Mouse (Mus musculus) stomach, postnatal 0 days (tissue): ENCODE measurements around the gene Rnasek. TPM values are rescaled to one million over a fixed set of nuclear protein-coding genes. Genes with fewer than 3 reads are reported as not detected.
A peak's percentile ranks its signal among the peaks of the same experiment; 100 is the strongest.

Source experiments
- ATAC-seq: fragments of 200-750 bp; cut with Nextera tagmentation; 2 replicates; pipeline ENCODE4 v1.8.0; 2017; ENCODE audit not compliant: low FRiP score, low TSS enrichment
- DNase-seq: peaks from one replicate; pipeline ENCODE4 v3.0.0-alpha.2; 2016; ENCODE audit warnings: low spot score
- H3K27ac ChIP-seq: fragments of 300-500 bp; sonication (generic); replicated peaks from 2 replicates; pipeline ENCODE4 v1.5.1; 2014; ENCODE audit warnings: mild to moderate bottlenecking, control low read depth
- H3K27me3 ChIP-seq: fragments of 300-500 bp; sonication (generic); 2 replicates; pipeline ENCODE4 v1.6.1; 2014; ENCODE audit warnings: low read length; ENCODE audit not compliant: control insufficient read depth, insufficient read depth
- H3K36me3 ChIP-seq: fragments of 300-500 bp; sonication (generic); 2 replicates; pipeline ENCODE4 v1.6.1; 2014; ENCODE audit warnings: low read length, mixed read lengths; ENCODE audit not compliant: control insufficient read depth, insufficient read depth
- H3K4me1 ChIP-seq: fragments of 300-500 bp; sonication (generic); replicated peaks from 2 replicates; pipeline ENCODE4 v1.6.1; 2014; ENCODE audit warnings: antibody characterized with exemption; ENCODE audit not compliant: control insufficient read depth, insufficient read depth
- H3K4me2 ChIP-seq: fragments of 300-500 bp; sonication (generic); replicated peaks from 2 replicates; pipeline ENCODE4 v1.6.1; 2014; ENCODE audit warnings: low read depth, mild to moderate bottlenecking, control low read depth, moderate library complexity
- H3K4me3 ChIP-seq: fragments of 300-500 bp; sonication (generic); 2 replicates; pipeline ENCODE4 v1.5.1; 2014; ENCODE audit warnings: low read depth, low read length, control low read depth
- H3K9ac ChIP-seq: fragments of 300-500 bp; sonication (generic); 2 replicates; pipeline ENCODE4 v1.6.1; 2014; ENCODE audit warnings: mild to moderate bottlenecking, low read length, control low read depth, mixed read lengths
- H3K9me3 ChIP-seq: fragments of 300-500 bp; sonication (generic); 2 replicates; pipeline ENCODE4 v1.6.1; 2016; ENCODE audit warnings: low read length; ENCODE audit not compliant: control insufficient read depth
- CTCF ChIP-seq: IDR thresholded peaks from 2 replicates; pipeline ENCODE4 v1.5.1; 2016; ENCODE audit warnings: antibody characterized with exemption, low read depth, mild to moderate bottlenecking, moderate library complexity
- EP300 ChIP-seq: optimal IDR thresholded peaks from 2 replicates; pipeline ENCODE3; 2016; ENCODE audit warnings: antibody characterized with exemption
- WGBS: fragments of 180-500 bp; shearing (Covaris S2); extraction: QIAGEN DNeasy Blood & Tissue Kit; methylation state at CpG from one replicate; pipeline ENCODE4 v1.1.7; 2014; 5-methylcytosine and 5-hydroxymethylcytosine counted together
- polyA plus RNA-seq: library from polyadenylated mRNA; unstranded; fragments of >200 nt; fragmentation: Nextera tagmentation; extraction: Ambion mirVana; gene quantifications from 2 replicates; pipeline ENCODE4 v1.2.1, GENCODE M21; 2015

Rnasek gene
- polyA plus RNA-seq, 1 experiment from 2014 or later = 326 TPM

DNA sequence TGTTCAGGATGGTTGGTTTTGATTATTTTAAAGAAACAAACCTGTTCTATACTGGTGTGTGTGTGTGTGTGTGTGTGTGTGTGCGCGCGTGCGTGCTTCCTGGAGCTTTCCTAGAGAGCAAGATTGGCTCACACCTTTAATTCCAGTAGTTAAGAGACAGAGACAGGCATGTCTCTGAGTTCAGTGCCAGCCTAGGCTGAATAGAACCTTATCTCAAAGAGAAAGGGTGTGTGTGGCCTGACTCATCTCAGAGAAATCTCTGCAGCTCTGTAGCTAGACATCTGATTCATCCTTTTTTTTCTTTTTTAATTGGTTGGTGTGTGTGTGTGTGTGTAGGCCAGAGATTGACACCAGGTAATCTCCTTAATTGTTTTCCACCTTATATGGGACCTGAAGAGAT, 19.4 kb upstream of the Rnasek start:
- Histone ChIP-seq H3K9me3 (no peaks in the 10 kb centered on the region), H3K9ac (no peak overlapping the region)
- TF ChIP-seq EP300 (no peak), CTCF (no peak)

DNA sequence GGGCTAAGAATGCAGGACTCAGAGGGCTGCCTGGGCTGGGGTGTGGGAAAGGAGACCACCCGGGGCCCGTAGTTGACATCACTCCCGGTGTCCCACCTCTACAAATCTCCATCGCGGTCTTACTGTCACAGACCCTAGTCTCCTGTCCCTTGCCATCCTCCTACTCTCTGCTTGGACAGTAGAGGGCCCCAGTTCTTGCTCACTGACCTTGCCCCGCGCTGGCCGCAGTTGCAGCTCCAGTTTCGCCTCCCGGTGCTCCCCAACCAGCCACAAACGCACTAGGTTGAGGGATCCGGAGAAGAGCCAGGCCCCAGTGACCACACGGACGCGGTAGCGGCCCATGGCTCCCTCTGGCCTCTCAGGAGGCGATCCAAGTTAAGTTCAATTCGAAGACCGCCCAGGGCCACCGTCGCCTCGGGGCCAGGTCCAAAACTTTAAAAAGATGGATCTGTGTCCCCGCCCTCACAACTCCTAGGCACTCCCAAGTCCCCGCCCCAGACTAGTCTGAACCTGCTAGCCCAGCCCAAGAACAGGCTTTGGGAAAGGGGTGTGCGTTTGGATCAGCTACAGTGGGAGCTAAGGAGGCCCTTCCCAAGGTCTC, 15.4 kb upstream of the Rnasek start, which contains the start of gene Alox12:
Gene Alox12, minus strand, starts transcription at position 423 of the 601 bp plus-strand sequence.
- Histone ChIP-seq H3K36me3 (no peaks in the 10 kb centered on the region), H3K9me3 (no peaks in the 10 kb centered on the region), H3K4me2 (peak within 1 kb of the TSS; percentile 57), H3K27me3 (no peaks in the 10 kb centered on the region; the same call in 1 of the 2 replicates), H3K27ac (peak within 1 kb of the TSS; percentile 61), H3K9ac (peak within 1 kb of the TSS; percentile 54), H3K4me3 (peak within 1 kb of the TSS; percentile 41), H3K4me1 (no peaks in the 10 kb centered on the region)
- 1% methylated on average over 25 of the region's 25 CpGs for WGBS
- TF ChIP-seq EP300 (no peak), CTCF (peak; percentile 62)
- DNase-seq (peak; percentile 58), ATAC-seq (peak; percentile 72)

More for the DNA sequence above, 19.4 kb upstream of the Rnasek start:
- H3K27ac ChIP-seq = no peak overlapping the region
- peak; percentile 65 for ATAC-seq
- WGBS = 79% methylated on average over 4 of the region's 4 CpGs
- no peaks in the 10 kb centered on the region for H3K36me3 ChIP-seq
- no peaks in the 10 kb centered on the region for H3K4me1 ChIP-seq
- DNase-seq = no peak
- no peak overlapping the region for H3K4me3 ChIP-seq
- no peak overlapping the region for H3K4me2 ChIP-seq
- no peaks in the 10 kb centered on the region; the same call in 1 of the 2 replicates for H3K27me3 ChIP-seq

DNA sequence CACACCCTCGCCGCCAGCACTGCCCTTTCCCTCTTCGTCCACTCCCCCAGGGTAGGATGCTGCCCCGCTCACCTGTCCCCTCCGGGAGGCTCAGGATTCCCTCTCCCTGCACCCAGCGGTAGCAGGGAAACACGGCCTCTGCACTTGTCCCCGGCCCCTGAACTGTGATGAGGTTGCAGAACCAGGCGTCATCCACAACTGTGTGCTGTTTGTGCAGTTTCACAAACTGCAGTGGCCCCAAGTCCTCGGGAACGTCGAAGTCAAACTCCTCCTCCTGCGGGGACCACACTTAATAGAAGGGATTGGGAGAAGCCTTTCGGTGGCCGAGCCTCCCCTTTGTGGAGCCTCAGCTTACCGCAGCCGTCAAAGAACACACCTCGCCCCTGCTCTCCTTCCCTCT, 14.7 kb upstream of the Rnasek start:
- Histone ChIP-seq H3K9ac (peak overlapping the region; percentile 54), H3K27ac (peak overlapping the region; percentile 18; the same call in 1 of the 2 replicates), H3K4me2 (peak overlapping the region; percentile 57), H3K4me1 (no peaks in the 10 kb centered on the region), H3K4me3 (peak overlapping the region; percentile 41), H3K36me3 (no peaks in the 10 kb centered on the region), H3K27me3 (no peaks in the 10 kb centered on the region; the same call in 1 of the 2 replicates), H3K9me3 (no peaks in the 10 kb centered on the region)
- TF ChIP-seq EP300 = no peak
- no peak for TF ChIP-seq CTCF
- 5% methylated on average over 18 of the region's 18 CpGs for WGBS
- ATAC-seq = no peak
- DNase-seq = no peak

DNA sequence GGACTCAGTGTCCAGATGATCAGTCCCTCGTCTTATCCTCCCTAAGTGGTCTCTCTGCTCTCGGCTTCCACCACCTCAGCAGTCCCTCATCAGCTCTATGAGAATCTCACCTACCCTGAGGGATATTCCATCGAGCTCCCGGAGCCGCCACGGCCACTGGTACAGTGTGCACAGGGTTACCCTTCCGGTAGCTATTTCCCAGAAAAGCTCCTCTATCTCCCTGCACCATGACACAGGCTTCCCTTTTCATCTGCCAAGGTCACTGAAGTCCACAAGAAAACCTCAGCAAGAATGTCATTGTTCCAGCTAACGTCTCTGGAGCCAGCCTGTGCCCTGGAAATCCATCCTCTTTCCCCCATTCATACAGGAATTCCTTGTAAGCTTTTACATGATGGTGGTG, 12.2 kb upstream of the Rnasek start:
- Histone ChIP-seq H3K9me3 (no peaks in the 10 kb centered on the region), H3K4me3 (no peak overlapping the region), H3K36me3 (no peaks in the 10 kb centered on the region), H3K4me2 (no peak overlapping the region), H3K27ac (no peak overlapping the region), H3K9ac (no peak overlapping the region), H3K27me3 (no peaks in the 10 kb centered on the region; the same call in 1 of the 2 replicates), H3K4me1 (no peaks in the 10 kb centered on the region)
- DNase-seq = no peak
- TF ChIP-seq EP300 (no peak), CTCF (no peak)
- WGBS = 80% methylated on average over 8 of the region's 8 CpGs
- no peak for ATAC-seq

DNA sequence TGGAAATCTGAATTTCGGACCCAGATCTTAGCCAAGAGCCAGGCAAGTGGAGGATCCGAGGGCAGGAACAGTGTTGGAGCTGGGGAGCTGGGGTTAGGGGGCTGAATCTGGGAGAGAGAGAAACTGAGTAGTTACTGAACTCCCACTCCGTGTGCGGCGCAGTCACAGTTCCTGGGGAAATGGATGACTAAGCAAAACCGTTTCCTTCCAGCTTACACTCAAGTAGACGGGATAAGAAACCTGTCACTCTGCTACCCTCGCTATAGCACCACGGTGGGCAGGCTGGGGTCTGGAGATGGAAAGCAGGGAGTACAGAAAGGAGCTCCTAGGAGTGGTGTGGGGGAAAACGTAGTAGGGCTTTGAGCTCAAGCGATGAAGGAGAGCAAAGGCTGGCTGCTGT, 10.5 kb upstream of the Rnasek start:
- no peaks in the 10 kb centered on the region; the same call in 1 of the 2 replicates for H3K27me3 ChIP-seq
- H3K27ac ChIP-seq = no peak overlapping the region
- no peak overlapping the region for H3K4me3 ChIP-seq
- DNase-seq (no peak), ATAC-seq (no peak)
- H3K9me3 ChIP-seq = no peaks in the 10 kb centered on the region
- no peaks in the 10 kb centered on the region for H3K36me3 ChIP-seq
- TF ChIP-seq CTCF (no peak), EP300 (no peak)
- WGBS = 64% methylated on average over 11 of the region's 11 CpGs
- H3K4me1 ChIP-seq = no peaks in the 10 kb centered on the region
- H3K9ac ChIP-seq = no peak overlapping the region
- H3K4me2 ChIP-seq = no peak overlapping the region

DNA sequence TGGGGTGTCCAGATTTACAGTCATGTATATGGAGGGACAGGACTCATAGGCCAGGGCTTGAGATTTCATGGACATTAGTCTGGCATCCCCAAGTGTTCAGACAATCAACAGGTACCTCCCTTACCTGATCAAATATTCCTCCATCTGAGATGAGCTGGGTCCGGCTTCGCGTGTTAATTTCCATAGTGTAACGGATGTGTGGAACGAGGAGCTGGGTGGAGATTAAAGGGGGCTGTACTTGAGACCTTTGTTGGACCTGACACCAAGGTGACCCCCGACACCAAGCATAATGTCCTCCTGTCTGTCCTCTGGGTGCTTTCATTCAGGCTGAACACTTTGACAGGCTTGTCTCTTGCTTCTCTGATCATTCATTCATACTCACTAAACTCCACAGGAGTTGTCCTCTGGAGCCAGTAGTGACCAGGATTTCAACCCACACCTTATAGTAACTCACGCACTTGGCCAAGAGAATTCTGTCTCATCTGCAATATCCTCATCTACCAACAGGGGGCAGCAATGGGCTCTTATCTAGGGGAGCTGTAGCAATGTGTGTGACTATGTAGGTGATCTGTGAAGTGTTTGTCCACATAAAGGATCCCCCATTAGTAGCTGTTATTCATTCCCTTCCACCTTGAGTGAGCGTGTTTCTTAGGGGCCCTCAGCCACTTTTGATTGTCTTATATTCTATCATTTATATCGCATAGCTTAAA, 7.6 kb upstream of the Rnasek start:
- ATAC-seq (peak; percentile 66; the same call in 1 of the 2 replicates), DNase-seq (peak; percentile 74)
- Histone ChIP-seq H3K27ac (no peak overlapping the region), H3K27me3 (no peaks in the 10 kb centered on the region), H3K4me1 (no peaks in the 10 kb centered on the region), H3K9ac (no peak overlapping the region), H3K4me2 (no peak overlapping the region), H3K4me3 (no peak overlapping the region), H3K9me3 (no peaks in the 10 kb centered on the region), H3K36me3 (no peaks in the 10 kb centered on the region)
- TF ChIP-seq CTCF (peak; percentile 93), EP300 (no peak)
- 50% methylated on average over 9 of the region's 9 CpGs for WGBS
